Mouse (Mus musculus) liver, postnatal 0 days (tissue): ENCODE measurements around the gene Ttll12. TPM values are rescaled to one million over a fixed set of nuclear protein-coding genes. Genes with fewer than 3 reads are reported as not detected.

ENCODE experiments used
- ATAC-seq: fragments of 200-750 bp; cut with Nextera tagmentation; 2 replicates; pipeline ENCODE4 v1.8.0; 2017; ENCODE audit warnings: mild to moderate bottlenecking, moderate library complexity
- DNase-seq: peaks from one replicate; pipeline ENCODE4 v3.0.0-alpha.2; 2016
- H3K27ac ChIP-seq: fragments of 300-500 bp; sonication (generic); 2 replicates; pipeline ENCODE4 v1.5.1; 2014; ENCODE audit warnings: antibody characterized with exemption, moderate library complexity, mild to moderate bottlenecking, low read depth
- H3K27me3 ChIP-seq: fragments of 300-500 bp; sonication (generic); 2 replicates; pipeline ENCODE4 v1.6.1; 2014; ENCODE audit warnings: low read length, control low read depth, mixed read lengths; ENCODE audit not compliant: insufficient read depth
- H3K36me3 ChIP-seq: fragments of 300-500 bp; sonication (generic); replicated peaks from 2 replicates; pipeline ENCODE4 v1.6.1; 2014; ENCODE audit warnings: mild to moderate bottlenecking, control low read depth, low read length, moderate library complexity, mixed read lengths; ENCODE audit not compliant: insufficient read depth
- H3K4me1 ChIP-seq: fragments of 300-500 bp; sonication (generic); 2 replicates; pipeline ENCODE4 v1.6.1; 2014; ENCODE audit warnings: antibody characterized with exemption, mild to moderate bottlenecking, control low read depth; ENCODE audit not compliant: insufficient read depth
- H3K4me2 ChIP-seq: fragments of 300-500 bp; sonication (generic); 2 replicates; pipeline ENCODE4 v1.6.1; 2014; ENCODE audit warnings: low read depth, mild to moderate bottlenecking, low read length, moderate library complexity, mixed read lengths
- H3K4me3 ChIP-seq: fragments of 300-500 bp; sonication (generic); 2 replicates; pipeline ENCODE4 v1.5.1; 2014; ENCODE audit warnings: low read depth, low read length
- H3K9ac ChIP-seq: fragments of 300-500 bp; sonication (generic); replicated peaks from 2 replicates; pipeline ENCODE4 v1.6.1; 2014; ENCODE audit warnings: mild to moderate bottlenecking, moderate library complexity
- H3K9me3 ChIP-seq: fragments of 300-500 bp; sonication (generic); 2 replicates; pipeline ENCODE4 v1.6.1; 2016; ENCODE audit warnings: mild to moderate bottlenecking, control low read depth, low read length, mixed read lengths
- CTCF ChIP-seq: sonication (generic); IDR thresholded peaks from 2 replicates; pipeline ENCODE4 v1.5.1; 2016; ENCODE audit warnings: antibody characterized with exemption, low read depth
- EP300 ChIP-seq: IDR thresholded peaks from 2 replicates; pipeline ENCODE4 v1.6.1; 2016; ENCODE audit warnings: antibody characterized with exemption, low read depth, mild to moderate bottlenecking
- WGBS: fragments of 180-500 bp; shearing (Covaris S2); extraction: QIAGEN DNeasy Blood & Tissue Kit; methylation state at CpG from one replicate; pipeline ENCODE4 v1.1.7; 2014; ENCODE audit not compliant: insufficient replicate concordance; 5-methylcytosine and 5-hydroxymethylcytosine counted together
- polyA plus RNA-seq: library from polyadenylated mRNA; unstranded; fragments of >200 nt; fragmentation: Nextera tagmentation; extraction: Ambion mirVana; gene quantifications from 2 replicates; pipeline ENCODE4 v1.2.1, GENCODE M21; 2015

The Ttll12 gene
- polyA plus RNA-seq, 1 experiment from 2014 or later, result 12.9 TPM

GRCm38 (mm10) chr15:83532606-83533005 is 62.4 kb downstream of the Ttll12 start:
- peaks cover 13% of the 10 kb centered on the region for H3K27me3 ChIP-seq
- no peak overlapping the region for H3K4me2 ChIP-seq
- 65% methylated on average over 7 of the region's 7 CpGs for WGBS
- H3K27ac ChIP-seq, result no peak overlapping the region
- H3K4me1 ChIP-seq, result peaks cover 20% of the 10 kb centered on the region
- H3K36me3 ChIP-seq, result no peaks in the 10 kb centered on the region
- DNase-seq, result no peak
- H3K9ac ChIP-seq, result no peak overlapping the region
- ATAC-seq, result no peak
- TF ChIP-seq CTCF (no peak), EP300 (no peak)
- no peaks in the 10 kb centered on the region for H3K9me3 ChIP-seq
- no peak overlapping the region for H3K4me3 ChIP-seq

DNA sequence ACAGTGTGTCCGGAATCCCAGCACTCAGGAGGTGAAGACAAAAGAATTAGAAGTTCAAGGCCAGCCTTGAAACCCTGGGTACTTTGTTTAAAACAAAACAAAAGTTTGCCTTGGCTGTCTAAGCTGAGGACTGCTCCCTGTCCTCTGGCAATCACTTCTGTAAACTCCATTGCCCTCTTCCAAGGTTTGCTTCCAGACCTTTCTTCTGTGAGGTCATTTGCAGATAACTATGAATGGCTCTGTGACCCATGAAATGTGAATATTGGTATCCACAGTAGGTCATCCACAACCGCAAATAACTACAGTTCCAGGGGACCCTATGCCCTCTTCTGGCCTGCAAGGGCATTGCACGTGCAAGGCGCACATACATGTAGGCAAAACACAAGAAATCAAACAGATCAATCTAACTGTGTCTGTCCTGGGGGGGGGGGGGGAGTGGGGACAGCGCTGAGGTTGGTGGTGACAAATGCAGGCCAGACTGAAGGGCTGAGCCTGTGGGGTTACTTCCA is 62.9 kb downstream of the Ttll12 start:
- no peak overlapping the region for H3K9ac ChIP-seq
- no peak overlapping the region for H3K4me2 ChIP-seq
- WGBS, result 67% methylated on average over 5 of the region's 5 CpGs
- peaks cover 17% of the 10 kb centered on the region for H3K27me3 ChIP-seq
- H3K36me3 ChIP-seq, result no peaks in the 10 kb centered on the region
- DNase-seq (no peak), ATAC-seq (no peak)
- H3K4me1 ChIP-seq, result peaks cover 25% of the 10 kb centered on the region
- no peaks in the 10 kb centered on the region for H3K9me3 ChIP-seq
- no peak for TF ChIP-seq EP300
- TF ChIP-seq CTCF, result peak; percentile 61
- H3K27ac ChIP-seq, result no peak overlapping the region
- H3K4me3 ChIP-seq, result no peak overlapping the region

DNA sequence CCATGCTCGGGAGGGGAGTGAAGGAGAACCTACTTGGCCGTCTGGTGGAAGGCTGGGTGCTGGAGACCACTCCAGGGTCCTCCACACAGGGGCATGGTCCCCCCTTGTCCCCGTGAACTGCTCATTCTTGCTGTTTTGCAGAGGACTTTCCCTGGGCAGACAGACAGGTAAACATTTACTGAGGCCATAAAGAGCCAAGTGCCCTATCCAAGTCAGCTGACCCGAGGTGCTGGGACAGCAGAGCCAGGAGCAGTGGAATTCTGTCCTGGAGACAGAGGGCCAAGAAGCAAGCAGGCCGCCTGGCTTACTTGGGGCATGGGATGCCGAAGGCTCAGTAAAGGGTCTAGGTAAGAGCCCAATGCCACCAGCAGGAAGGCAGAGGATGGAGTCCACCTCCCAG is 64.3 kb downstream of the Ttll12 start:
- DNase-seq, result no peak
- no peak overlapping the region for H3K4me3 ChIP-seq
- H3K4me1 ChIP-seq, result peaks cover 36% of the 10 kb centered on the region
- H3K27me3 ChIP-seq, result peaks cover 31% of the 10 kb centered on the region
- peak; percentile 31; the same call in 1 of the 2 replicates for ATAC-seq
- peak overlapping the region; percentile 69 for H3K27ac ChIP-seq
- TF ChIP-seq EP300, result no peak
- TF ChIP-seq CTCF, result no peak
- no peak overlapping the region for H3K4me2 ChIP-seq
- no peaks in the 10 kb centered on the region for H3K36me3 ChIP-seq
- no peaks in the 10 kb centered on the region for H3K9me3 ChIP-seq
- H3K9ac ChIP-seq, result no peak overlapping the region
- 40% methylated on average over 6 of the region's 6 CpGs for WGBS

DNA sequence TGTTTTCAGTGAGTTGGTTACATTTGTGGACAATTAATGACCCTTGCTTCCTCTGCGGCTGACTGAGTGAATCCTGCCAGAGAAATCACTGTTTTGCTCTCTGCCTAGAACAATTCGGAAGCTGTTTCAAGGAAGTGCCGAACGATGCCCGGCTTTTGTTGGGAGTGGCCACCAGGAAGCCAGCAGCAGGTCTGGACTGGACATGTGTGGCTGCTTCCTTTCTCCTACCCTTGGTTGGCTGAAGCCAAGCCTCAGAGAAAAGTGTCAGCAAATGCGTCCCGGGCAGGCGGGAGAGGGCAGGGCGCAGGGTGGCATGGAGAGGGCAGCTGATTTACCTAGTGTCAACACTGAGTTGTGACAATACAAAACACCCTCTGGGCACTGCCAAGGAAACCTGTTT is 64.7 kb downstream of the Ttll12 start:
- WGBS, result 34% methylated on average over 9 of the region's 9 CpGs
- H3K9ac ChIP-seq, result no peak overlapping the region
- H3K4me3 ChIP-seq, result no peak overlapping the region
- peak; percentile 11; the same call in 1 of the 2 replicates for ATAC-seq
- H3K27me3 ChIP-seq, result peaks cover 35% of the 10 kb centered on the region
- H3K36me3 ChIP-seq, result no peaks in the 10 kb centered on the region
- H3K27ac ChIP-seq, result peak overlapping the region; percentile 69
- H3K9me3 ChIP-seq, result no peaks in the 10 kb centered on the region
- peaks cover 36% of the 10 kb centered on the region for H3K4me1 ChIP-seq
- no peak for DNase-seq
- H3K4me2 ChIP-seq, result no peak overlapping the region
- no peak for TF ChIP-seq EP300
- TF ChIP-seq CTCF, result no peak

DNA sequence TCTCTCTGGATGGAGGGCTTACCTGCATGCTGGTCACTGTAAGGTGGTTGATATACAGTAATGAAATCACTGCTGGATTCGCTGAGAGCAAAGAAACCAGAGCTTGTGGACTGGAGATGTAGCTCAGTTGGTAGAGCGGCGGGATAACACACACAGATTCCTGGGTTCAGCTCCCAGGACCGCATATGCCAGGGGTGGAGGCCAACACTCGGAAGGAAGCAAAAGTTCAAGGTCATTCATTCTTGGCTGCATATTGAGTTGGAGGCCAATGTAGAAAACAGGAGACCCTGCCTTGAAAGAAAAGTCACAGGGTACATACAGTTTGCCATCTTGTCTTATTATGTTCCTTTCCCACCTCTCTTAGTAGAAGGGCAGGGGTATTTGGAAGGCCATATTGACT is 65.2 kb downstream of the Ttll12 start:
- no peaks in the 10 kb centered on the region for H3K9me3 ChIP-seq
- no peak for TF ChIP-seq EP300
- no peak for TF ChIP-seq CTCF
- no peak overlapping the region for H3K9ac ChIP-seq
- peaks cover 36% of the 10 kb centered on the region for H3K4me1 ChIP-seq
- H3K36me3 ChIP-seq, result no peaks in the 10 kb centered on the region
- no peak overlapping the region for H3K4me3 ChIP-seq
- WGBS, result 57% methylated on average over 5 of the region's 5 CpGs
- DNase-seq, result no peak
- no peak for ATAC-seq
- H3K4me2 ChIP-seq, result no peak overlapping the region
- H3K27me3 ChIP-seq, result peaks cover 40% of the 10 kb centered on the region
- H3K27ac ChIP-seq, result no peak overlapping the region

- H3K4me2 ChIP-seq, result no peak overlapping the region
- H3K4me1 ChIP-seq, result peaks cover 36% of the 10 kb centered on the region
- no peak overlapping the region for H3K9ac ChIP-seq
- H3K27ac ChIP-seq, result no peak overlapping the region
- DNase-seq (no peak), ATAC-seq (no peak)
- H3K4me3 ChIP-seq, result no peak overlapping the region
- H3K27me3 ChIP-seq, result peaks cover 45% of the 10 kb centered on the region
- 58% methylated on average over 4 of the region's 4 CpGs for WGBS
- no peaks in the 10 kb centered on the region for H3K9me3 ChIP-seq
- H3K36me3 ChIP-seq, result no peaks in the 10 kb centered on the region
- TF ChIP-seq CTCF (no peak), EP300 (no peak)
These were observed 66.1 kb downstream of the Ttll12 start for GRCm38 (mm10) chr15:83528892-83529291.

GRCm38 (mm10) chr15:83527747-83528146 is 67.2 kb downstream of the Ttll12 start:
- H3K9ac ChIP-seq, result no peak overlapping the region
- TF ChIP-seq CTCF (no peak), EP300 (no peak)

More at GRCm38 (mm10) chr15:83527747-83528146, 67.2 kb downstream of the Ttll12 start:
- 70% methylated on average over 2 of the region's 2 CpGs for WGBS
- Histone ChIP-seq H3K4me2 (peak overlapping the region; percentile 89), H3K27me3 (peaks cover 45% of the 10 kb centered on the region), H3K9me3 (no peaks in the 10 kb centered on the region), H3K27ac (no peak overlapping the region), H3K36me3 (no peaks in the 10 kb centered on the region), H3K4me1 (peaks cover 39% of the 10 kb centered on the region), H3K4me3 (no peak overlapping the region; the same call in 1 of the 2 replicates)
- ATAC-seq (no peak), DNase-seq (no peak)
